ENCODE assay signal across 16 mouse cellular contexts in genomic region chr8:105299962-105300361, GRCm38 (mm10). TPM values are rescaled to one million over a fixed set of nuclear protein-coding genes. Genes with fewer than 3 reads are reported as not detected.
DNase-seq lines count a peak whose midpoint lies in the region; ATAC-seq and TF ChIP-seq lines count a peak whose summit lies in the region.
"Had no signal": no experiment of that assay in that cellular context is flagged by ENCODE, and none has a peak within 500 bp of the region (broad histone marks: within the 10 kb centered on the region; RNA-seq: fewer than 3 reads in every experiment).

No protein-coding gene starts in this region.

- H3K36me3 ChIP-seq in heart, embryonic 13.5 days = peaks cover 63% of the 10 kb centered on the region
- H3K36me3 ChIP-seq in heart, adult 2 months (ENCODE audit: control insufficient read depth, insufficient read depth, low read length) = peaks cover 4% of the 10 kb centered on the region
- H3K36me3 ChIP-seq in MEL (ENCODE audit: control insufficient read depth in 1 of 2, insufficient read depth in 2 of 2, low read length in 2 of 2) = peaks cover 18 to 48% of the 10 kb centered on the region in 2 experiments

- TF ChIP-seq CTCF in heart, adult 2 months (IDR thresholded peaks at IDR 0.05) = no peak
- no peak for TF ChIP-seq CTCF in MEL (IDR thresholded peaks at IDR 0.05 in 2 of 3, conservative IDR thresholded peaks at IDR 0.05 in 1 of 3; ENCODE audit: control insufficient read depth in 1 of 3, insufficient read depth in 1 of 3, low read depth in 2 of 3, low read length in 3 of 3, poor library complexity in 1 of 3, severe bottlenecking in 1 of 3)
- TF ChIP-seq CTCF in left cerebral cortex, adult 2 months (IDR thresholded peaks at IDR 0.05) = no peak

- TF ChIP-seq RAD21 in MEL (IDR thresholded peaks at IDR 0.05; ENCODE audit: low read depth, low read length) = no peak

- peaks cover 54% of the 10 kb centered on the region for H3K4me1 ChIP-seq in heart, embryonic 13.5 days
- peaks cover 6% of the 10 kb centered on the region for H3K4me1 ChIP-seq in heart, adult 2 months (ENCODE audit: control insufficient read depth, insufficient read depth, low read length)
- H3K4me1 ChIP-seq in MEL (ENCODE audit: control insufficient read depth in 1 of 2, insufficient read depth in 2 of 2, low read length in 2 of 2) = peaks cover 11 to 46% of the 10 kb centered on the region in 2 experiments

- H3K79me2 ChIP-seq in heart, adult 2 months (replicated peaks; ENCODE audit: control insufficient read depth, insufficient read depth, low read length) = no peaks in the 10 kb centered on the region
- peaks cover 34% of the 10 kb centered on the region for H3K79me2 ChIP-seq in MEL (ENCODE audit: control insufficient read depth, insufficient read depth, low read length, poor library complexity)

- no peak for ATAC-seq in heart, embryonic 13.5 days (ENCODE audit: extremely low read depth, insufficient number of reproducible peaks, low FRiP score, low TSS enrichment)
- peak; percentile 79 for ATAC-seq in erythroid progenitor cell, adult 5-6 weeks (replicated peaks; ENCODE audit: low FRiP score, poor library complexity, severe bottlenecking)
- peak; percentile 74 for ATAC-seq in megakaryocyte-erythroid progenitor cell, adult 5-6 weeks (replicated peaks; ENCODE audit: low FRiP score, low TSS enrichment, poor library complexity, severe bottlenecking)
- ATAC-seq: forebrain, embryonic 15.5 days had no signal

- H3K9me3 ChIP-seq in heart, embryonic 13.5 days = no peaks in the 10 kb centered on the region
- H3K9me3 ChIP-seq in MEL (replicated peaks; ENCODE audit: insufficient read depth, low read length) = no peaks in the 10 kb centered on the region
- H3K9me3 ChIP-seq: embryonic facial prominence, embryonic 12.5 days; forebrain, embryonic 15.5 days; midbrain, embryonic 12.5 days; neural tube, embryonic 12.5 days had no signal

- peaks cover 6% of the 10 kb centered on the region; the same call in 1 of the 2 replicates for H3K27me3 ChIP-seq in heart, embryonic 13.5 days (replicated peaks)
- H3K27me3 ChIP-seq in heart, adult 2 months (ENCODE audit: control insufficient read depth, insufficient read depth, low read length) = no peaks in the 10 kb centered on the region
- no peaks in the 10 kb centered on the region for H3K27me3 ChIP-seq in MEL (ENCODE audit: control insufficient read depth in 1 of 2, insufficient read depth in 2 of 2, low read length in 2 of 2)
- H3K27me3 ChIP-seq: embryonic facial prominence, embryonic 12.5 days; forebrain, embryonic 15.5 days; midbrain, embryonic 12.5 days had no signal

- peak overlapping the region; percentile 25 for H3K9ac ChIP-seq in heart, embryonic 13.5 days
- H3K9ac ChIP-seq in heart, adult 2 months (ENCODE audit: low read depth, low read length) = no peak overlapping the region
- peak overlapping the region; percentile 16 for H3K9ac ChIP-seq in MEL (ENCODE audit: control insufficient read depth, low read depth, low read length, poor library complexity, severe bottlenecking)
- H3K9ac ChIP-seq: embryonic facial prominence, embryonic 12.5 days; forebrain, embryonic 15.5 days; midbrain, embryonic 12.5 days; neural tube, embryonic 12.5 days had no signal

- DNase-seq in heart, adult 2 months = no peak
- peak; percentile 56 for DNase-seq in MEL (ENCODE audit: low read depth, low spot score)
- DNase-seq in adrenal gland, adult 2 months = no peak
- no peak for DNase-seq in right cerebral cortex, adult 18-20 months
- DNase-seq in left cerebral cortex, adult 2 months (ENCODE audit: extremely low spot score in 1 of 2, low spot score in 2 of 2) = no peak
- DNase-seq: cerebellum, postnatal 25 days; gastrocnemius, postnatal 36 days; kidney, adult 2 months; thymus, postnatal 4 days had no signal

- 85% methylated on average over 8 of the region's 8 CpGs for WGBS in heart, embryonic 13.5 days
- 91% methylated on average over 8 of the region's 8 CpGs for WGBS in heart, adult 2 months

- peak overlapping the region; percentile 98; the same call in 1 of the 2 replicates for H3K4me2 ChIP-seq in heart, embryonic 13.5 days
- H3K4me2 ChIP-seq: embryonic facial prominence, embryonic 12.5 days; forebrain, embryonic 15.5 days; midbrain, embryonic 12.5 days; neural tube, embryonic 12.5 days had no signal

- H3K27ac ChIP-seq in heart, embryonic 13.5 days (replicated peaks) = no peak overlapping the region
- no peak overlapping the region for H3K27ac ChIP-seq in heart, adult 2 months
- H3K27ac ChIP-seq in MEL (ENCODE audit: control insufficient read depth, low read depth, low read length) = peak overlapping the region; percentile 51
- H3K27ac ChIP-seq in left cerebral cortex, adult 2 months = no peak overlapping the region
- H3K27ac ChIP-seq: embryonic facial prominence, embryonic 12.5 days; forebrain, embryonic 15.5 days; midbrain, embryonic 12.5 days; neural tube, embryonic 12.5 days had no signal

- TF ChIP-seq EP300 in heart, adult 2 months (IDR thresholded peaks at IDR 0.05; ENCODE audit: insufficient read depth, low read depth, low read length) = no peak
- peak; percentile 55 to 77 for TF ChIP-seq EP300 in MEL (IDR thresholded peaks at IDR 0.05; ENCODE audit: low read depth in 1 of 2, low read length in 2 of 2)

- intact Hi-C loops in heart, adult 2 months (cut with DNase I) = loop anchor here (10.0 kb wide), 1 partner anchor 645 kb away; no protein-coding TSS in a partner anchor
- intact Hi-C loops in left cerebral cortex, adult 2 months (cut with DNase I) = no loop called here

- H3K4me3 ChIP-seq in heart, embryonic 13.5 days = peak overlapping the region; percentile 7; the same call in 1 of the 2 replicates
- H3K4me3 ChIP-seq in heart, adult 2 months = no peak overlapping the region
- H3K4me3 ChIP-seq in MEL (ENCODE audit: control insufficient read depth in 1 of 2, insufficient read depth in 1 of 2, low read depth in 2 of 2, low read length in 2 of 2) = peak overlapping the region; percentile 0 to 12; a peak in 1 of 4 replicates
- H3K4me3 ChIP-seq in left cerebral cortex, adult 2 months = no peak overlapping the region
- H3K4me3 ChIP-seq: embryonic facial prominence, embryonic 12.5 days; forebrain, embryonic 15.5 days; midbrain, embryonic 12.5 days; neural tube, embryonic 12.5 days had no signal

- no peak for TF ChIP-seq POLR2A in heart, adult 2 months (IDR thresholded peaks at IDR 0.05; ENCODE audit: insufficient read depth, low read depth, low read length)
- peak in 1 of 2 experiments; percentile 9; a peak in 1 of 4 replicates for TF ChIP-seq POLR2A in MEL (IDR thresholded peaks at IDR 0.05; ENCODE audit: control insufficient read depth in 1 of 2, insufficient read depth in 1 of 2, low read depth in 1 of 2, low read length in 2 of 2, poor library complexity in 1 of 2)

RNA-seq across cellular contexts. Expression of gene E2f4, which starts 2.5 kb away (rescaled TPM):
- polyA plus RNA-seq in heart, embryonic 13.5 days (2015; fragmentation: Nextera tagmentation; extraction: Ambion mirVana) = 58.7 and 59.3 TPM in 2 replicates
- 10 to 100 TPM; 21.1 to 21.5 TPM for total RNA-seq in heart, adult 2 months (2021)
- 61.8 and 62.8 TPM in 2 replicates for polyA plus RNA-seq in heart, adult 2 months (2012; rRNA removed)
- total RNA-seq in MEL (2012; rRNA removed) = 95.9 and 98.5 TPM in 2 replicates
- 100 to 1,000 TPM in 1 of 2 experiments, 10 to 100 TPM in 1; 97.9 to 313 TPM for polyA plus RNA-seq in MEL (2012; ENCODE audit: insufficient read depth in 1 of 2, insufficient read length in 2 of 2, low read depth in 1 of 2, low replicate concordance in 2 of 2, missing spikeins in 1 of 2)
- total RNA-seq in erythroid progenitor cell, adult 5-6 weeks (2015; ENCODE audit: low replicate concordance) = 632 and 674 TPM in 2 replicates
- total RNA-seq in erythroid progenitor cell, adult 5-6 weeks (2017; ENCODE audit: low replicate concordance) = 268 and 326 TPM in 2 replicates
- 385 and 390 TPM in 2 replicates for total RNA-seq in megakaryocyte-erythroid progenitor cell, adult 5-6 weeks (2014; fragmentation: Nextera tagmentation)
- 74.9 and 128 TPM in 2 replicates for total RNA-seq in megakaryocyte-erythroid progenitor cell, adult 5-6 weeks (2017)
- total RNA-seq in adrenal gland, adult 2 months (2021) = 10 to 100 TPM; 35.9 to 47.0 TPM
- 94.8 and 108 TPM in 2 replicates for polyA plus RNA-seq in adrenal gland, adult 2 months (2012; rRNA removed)
- 10 to 100 TPM; 36.4 to 39.3 TPM for total RNA-seq in left cerebral cortex, adult 2 months (2021)

RNA-seq across cellular contexts. Expression of gene Exoc3l, which starts 4.1 kb away (rescaled TPM):
- polyA plus RNA-seq in heart, embryonic 13.5 days (2015; fragmentation: Nextera tagmentation; extraction: Ambion mirVana) = 15.5 and 15.9 TPM in 2 replicates
- total RNA-seq in heart, adult 2 months (2021) = 1 to 10 TPM; 3.9 to 4.7 TPM
- 10.5 and 11.8 TPM in 2 replicates for polyA plus RNA-seq in heart, adult 2 months (2012; rRNA removed)
- 0.56 and 0.69 TPM in 2 replicates for total RNA-seq in MEL (2012; rRNA removed)
- polyA plus RNA-seq in MEL (2012; ENCODE audit: insufficient read depth in 1 of 2, insufficient read length in 2 of 2, low read depth in 1 of 2, low replicate concordance in 2 of 2, missing spikeins in 1 of 2) = 1 to 10 TPM in 1 of 2 experiments, not detected in 1; 2.0 TPM
- total RNA-seq in erythroid progenitor cell, adult 5-6 weeks (2015; ENCODE audit: low replicate concordance) = 3.2 TPM in 1 of 2 replicates, not detected in the other
- 8.5 and 18.6 TPM in 2 replicates for total RNA-seq in erythroid progenitor cell, adult 5-6 weeks (2017; ENCODE audit: low replicate concordance)
- total RNA-seq in megakaryocyte-erythroid progenitor cell, adult 5-6 weeks (2014; fragmentation: Nextera tagmentation) = 0.64 and 7.1 TPM in 2 replicates
- total RNA-seq in megakaryocyte-erythroid progenitor cell, adult 5-6 weeks (2017) = 0.27 TPM in 1 of 2 replicates, not detected in the other
- 10 to 100 TPM; 13.3 to 28.4 TPM for total RNA-seq in adrenal gland, adult 2 months (2021)
- 34.8 and 55.8 TPM in 2 replicates for polyA plus RNA-seq in adrenal gland, adult 2 months (2012; rRNA removed)
- 1 to 10 TPM; 1.1 to 2.2 TPM for total RNA-seq in left cerebral cortex, adult 2 months (2021)

RNA-seq across cellular contexts. Expression of gene Elmo3, which starts 5.4 kb away (rescaled TPM):
- polyA plus RNA-seq in heart, embryonic 13.5 days (2015; fragmentation: Nextera tagmentation; extraction: Ambion mirVana) = 2.3 and 2.6 TPM in 2 replicates
- total RNA-seq in heart, adult 2 months (2021) = under 1 TPM; 0.70 to 0.73 TPM
- polyA plus RNA-seq in heart, adult 2 months (2012; rRNA removed) = 2.8 and 3.5 TPM in 2 replicates
- total RNA-seq in MEL (2012; rRNA removed) = 1.0 and 1.3 TPM in 2 replicates
- polyA plus RNA-seq in MEL (2012; ENCODE audit: insufficient read depth in 1 of 2, insufficient read length in 2 of 2, low read depth in 1 of 2, low replicate concordance in 2 of 2, missing spikeins in 1 of 2) = 1 to 10 TPM in 1 of 2 experiments, not detected in 1; 2.9 TPM
- 10.1 and 18.7 TPM in 2 replicates for total RNA-seq in erythroid progenitor cell, adult 5-6 weeks (2015; ENCODE audit: low replicate concordance)
- total RNA-seq in erythroid progenitor cell, adult 5-6 weeks (2017; ENCODE audit: low replicate concordance) = 14.0 and 21.9 TPM in 2 replicates
- total RNA-seq in megakaryocyte-erythroid progenitor cell, adult 5-6 weeks (2014; fragmentation: Nextera tagmentation) = 1.4 and 7.7 TPM in 2 replicates
- 0.61 TPM in 1 of 2 replicates, not detected in the other for total RNA-seq in megakaryocyte-erythroid progenitor cell, adult 5-6 weeks (2017)
- 1 to 10 TPM; 5.3 to 6.5 TPM for total RNA-seq in adrenal gland, adult 2 months (2021)
- 14.2 and 15.4 TPM in 2 replicates for polyA plus RNA-seq in adrenal gland, adult 2 months (2012; rRNA removed)
- 1 to 10 TPM; 1.4 to 1.9 TPM for total RNA-seq in left cerebral cortex, adult 2 months (2021)

RNA-seq across cellular contexts. Expression of gene 4931428F04Rik, which starts 10.3 kb away (rescaled TPM):
- polyA plus RNA-seq in heart, embryonic 13.5 days (2015; fragmentation: Nextera tagmentation; extraction: Ambion mirVana) = 6.0 and 6.5 TPM in 2 replicates
- total RNA-seq in heart, adult 2 months (2021) = 1 to 10 TPM; 1.1 to 1.2 TPM
- polyA plus RNA-seq in heart, adult 2 months (2012; rRNA removed) = 2.1 and 3.5 TPM in 2 replicates
- 5.6 and 8.2 TPM in 2 replicates for total RNA-seq in MEL (2012; rRNA removed)
- 10 to 100 TPM in 1 of 2 experiments, not detected in 1; 13.0 TPM for polyA plus RNA-seq in MEL (2012; ENCODE audit: insufficient read depth in 1 of 2, insufficient read length in 2 of 2, low read depth in 1 of 2, low replicate concordance in 2 of 2, missing spikeins in 1 of 2)
- 1.7 TPM in 1 of 2 replicates, not detected in the other for total RNA-seq in erythroid progenitor cell, adult 5-6 weeks (2015; ENCODE audit: low replicate concordance)
- total RNA-seq in erythroid progenitor cell, adult 5-6 weeks (2017; ENCODE audit: low replicate concordance) = 1.7 TPM in 1 of 2 replicates, not detected in the other
- total RNA-seq in megakaryocyte-erythroid progenitor cell, adult 5-6 weeks (2014; fragmentation: Nextera tagmentation) = 3.2 and 4.9 TPM in 2 replicates
- total RNA-seq in megakaryocyte-erythroid progenitor cell, adult 5-6 weeks (2017) = 0.42 and 5.5 TPM in 2 replicates
- 1 to 10 TPM; 1.8 to 3.4 TPM for total RNA-seq in adrenal gland, adult 2 months (2021)
- polyA plus RNA-seq in adrenal gland, adult 2 months (2012; rRNA removed) = 3.4 and 4.1 TPM in 2 replicates
- 10 to 100 TPM; 28.0 to 30.0 TPM for total RNA-seq in left cerebral cortex, adult 2 months (2021)

RNA-seq across cellular contexts. Expression of gene Nol3, which starts 24.0 kb away (rescaled TPM):
- polyA plus RNA-seq in heart, embryonic 13.5 days (2015; fragmentation: Nextera tagmentation; extraction: Ambion mirVana) = 2.5 and 2.7 TPM in 2 replicates
- total RNA-seq in heart, adult 2 months (2021) = 10 to 100 TPM; 19.7 to 23.0 TPM
- 17.3 and 19.1 TPM in 2 replicates for polyA plus RNA-seq in heart, adult 2 months (2012; rRNA removed)
- total RNA-seq in MEL (2012; rRNA removed) = 0.69 and 0.89 TPM in 2 replicates
- polyA plus RNA-seq in MEL (2012; ENCODE audit: insufficient read depth in 1 of 2, insufficient read length in 2 of 2, low read depth in 1 of 2, low replicate concordance in 2 of 2, missing spikeins in 1 of 2) = under 1 TPM in 1 of 2 experiments, not detected in 1; 0.63 TPM
- not detected in 2 replicates for total RNA-seq in erythroid progenitor cell, adult 5-6 weeks (2015; ENCODE audit: low replicate concordance)
- not detected in 2 replicates for total RNA-seq in erythroid progenitor cell, adult 5-6 weeks (2017; ENCODE audit: low replicate concordance)
- total RNA-seq in megakaryocyte-erythroid progenitor cell, adult 5-6 weeks (2014; fragmentation: Nextera tagmentation) = 0.49 TPM in 1 of 2 replicates, not detected in the other
- total RNA-seq in megakaryocyte-erythroid progenitor cell, adult 5-6 weeks (2017) = 0.04 TPM in 1 of 2 replicates, not detected in the other
- 10 to 100 TPM in 1 of 2 experiments, 1 to 10 TPM in 1; 6.2 to 10.3 TPM for total RNA-seq in adrenal gland, adult 2 months (2021)
- 4.4 and 5.3 TPM in 2 replicates for polyA plus RNA-seq in adrenal gland, adult 2 months (2012; rRNA removed)
- 10 to 100 TPM in 1 of 2 experiments, 1 to 10 TPM in 1; 8.9 to 10.4 TPM for total RNA-seq in left cerebral cortex, adult 2 months (2021)

Comparison
In these comparisons a context has a peak if more than half of its experiments do, and no peak if none do; other contexts are left out.
1. H3K4me3 ChIP-seq: peak in heart, embryonic 13.5 days (single experiment) and MEL (2 of 2); none in heart, adult 2 months (single experiment) and left cerebral cortex, adult 2 months (single experiment).